Comparison of ENCODE assay signal across 13 mouse cellular contexts in genomic region chr11:108336445-108336844, GRCm38 (mm10). TPM values are rescaled to one million over a fixed set of nuclear protein-coding genes. Genes with fewer than 3 reads are reported as not detected.
DNase-seq lines count a peak whose midpoint lies in the region; ATAC-seq and TF ChIP-seq lines count a peak whose summit lies in the region.
"Had no signal": no experiment of that assay in that cellular context is flagged by ENCODE, and none has a peak within 500 bp of the region (broad histone marks: within the 10 kb centered on the region; RNA-seq: fewer than 3 reads in every experiment).

No protein-coding gene starts in this region.

- no peak for TF ChIP-seq CTCF in kidney, postnatal 0 days (IDR thresholded peaks at IDR 0.05; ENCODE audit: low read depth)
- TF ChIP-seq CTCF in CH12.LX (conservative IDR thresholded peaks at IDR 0.05 in 1 of 2, IDR thresholded peaks at IDR 0.05 in 1 of 2; ENCODE audit: low read depth in 2 of 2, low read length in 2 of 2) = no peak

- no peaks in the 10 kb centered on the region for H3K27me3 ChIP-seq in kidney, postnatal 0 days (ENCODE audit: insufficient read depth, low read length)
- H3K27me3 ChIP-seq in CH12.LX (replicated peaks) = no peaks in the 10 kb centered on the region

- peak; percentile 14; the same call in 1 of the 2 replicates for TF ChIP-seq EP300 in CH12.LX (IDR thresholded peaks at IDR 0.05; ENCODE audit: low read length)

- dilution Hi-C loops in CH12.LX (cut with MboI; ENCODE audit: extremely low pct_ligation_motif_present, extremely low pct_unique_long_range_greater_than_20kb, low sequenced_read_pairs) = no loop called here

- no peaks in the 10 kb centered on the region for H3K36me3 ChIP-seq in kidney, postnatal 0 days (ENCODE audit: insufficient read depth, low read length)
- H3K36me3 ChIP-seq in CH12.LX (replicated peaks in 1 of 2; ENCODE audit: control insufficient read depth in 1 of 2, insufficient read depth in 1 of 2, low read length in 1 of 2) = peaks cover 3 to 77% of the 10 kb centered on the region in 2 experiments
- H3K36me3 ChIP-seq: liver, embryonic 13.5 days had no signal

- H3K79me2 ChIP-seq in CH12.LX (replicated peaks; ENCODE audit: control insufficient read depth, extremely low read depth, insufficient read depth, poor library complexity, severe bottlenecking) = peaks cover 25% of the 10 kb centered on the region

- 0 out of 2 replicates have a peak, but pooled peaks cover 11% of the 10 kb centered on the region for H3K4me1 ChIP-seq in kidney, postnatal 0 days (replicated peaks; ENCODE audit: insufficient read depth, low read length)
- peaks cover 15 to 94% of the 10 kb centered on the region in 2 experiments for H3K4me1 ChIP-seq in CH12.LX (ENCODE audit: control insufficient read depth in 1 of 2, insufficient read depth in 2 of 2)

- no peak for ATAC-seq in kidney, postnatal 0 days (replicated peaks; ENCODE audit: low FRiP score, low read depth)
- ATAC-seq: hindbrain, postnatal 0 days; midbrain, embryonic 16.5 days had no signal

- H3K9me3 ChIP-seq in kidney, postnatal 0 days (replicated peaks; ENCODE audit: low read length) = no peaks in the 10 kb centered on the region
- no peaks in the 10 kb centered on the region for H3K9me3 ChIP-seq in CH12.LX (replicated peaks; ENCODE audit: low read length)
- H3K9me3 ChIP-seq: liver, embryonic 13.5 days had no signal

- DNase-seq in kidney, postnatal 0 days (ENCODE audit: low spot score) = peak; percentile 79
- no peak for DNase-seq in kidney, adult 9 months
- DNase-seq in CH12.LX (ENCODE audit: extremely low read depth) (peak; percentile 64), adipocyte (ENCODE audit: low spot score) (peak; percentile 81)
- DNase-seq in heart, postnatal 36 days = peak; percentile 5 to 22
- no peak for DNase-seq in cerebellum, postnatal 36 days
- no peak for DNase-seq in yolk sac, embryonic 10.5 days (ENCODE audit: low spot score)
- DNase-seq: adrenal gland, postnatal 10 days; cerebellum, adult 18-20 months; liver, embryonic 13.5 days; thymus, adult 18-20 months had no signal

- intact Hi-C loops in heart, postnatal 36 days (cut with DNase I) = no loop called here

- no peak overlapping the region for H3K27ac ChIP-seq in kidney, postnatal 0 days
- H3K27ac ChIP-seq in CH12.LX (ENCODE audit: insufficient read depth, low read depth) = 0 out of 2 replicates have a peak overlapping the region, but pooled peaks have one; percentile 42
- H3K27ac ChIP-seq: hindbrain, postnatal 0 days; liver, embryonic 13.5 days had no signal

- in situ Hi-C loops in CH12.LX (cut with MboI; ENCODE audit: low pct_ligation_motif_present, low pct_unique_long_range_greater_than_20kb, low sequenced_read_pairs) = no loop called here

- WGBS in kidney, postnatal 0 days = 28% methylated on average over 5 of the region's 5 CpGs

- no peak overlapping the region for H3K9ac ChIP-seq in kidney, postnatal 0 days (ENCODE audit: low read depth, low read length)
- peak overlapping the region; percentile 76 for H3K9ac ChIP-seq in CH12.LX (ENCODE audit: insufficient read depth, low read depth)
- H3K9ac ChIP-seq: liver, embryonic 13.5 days had no signal

- TF ChIP-seq POLR2A in CH12.LX (IDR thresholded peaks at IDR 0.05; ENCODE audit: low read depth, low read length) = no peak

- no peak for TF ChIP-seq RAD21 in CH12.LX (IDR thresholded peaks at IDR 0.05; ENCODE audit: low read depth, low read length)

- no peak overlapping the region for H3K4me3 ChIP-seq in kidney, postnatal 0 days (replicated peaks; ENCODE audit: low read depth, low read length)
- H3K4me3 ChIP-seq in CH12.LX (replicated peaks in 1 of 3; ENCODE audit: low read depth in 2 of 3, low read length in 2 of 3, poor library complexity in 1 of 3) = no peak overlapping the region
- H3K4me3 ChIP-seq: liver, embryonic 13.5 days had no signal

- no peak overlapping the region for H3K4me2 ChIP-seq in kidney, postnatal 0 days (ENCODE audit: low read length)
- H3K4me2 ChIP-seq in CH12.LX (ENCODE audit: insufficient read depth, low read depth, poor library complexity, severe bottlenecking) = peak overlapping the region; percentile 70
- H3K4me2 ChIP-seq: liver, embryonic 13.5 days had no signal

TF ChIP-seq in CH12.LX, 34 proteins besides CTCF, POLR2A, EP300 and RAD21:
- TF ChIP-seq MAZ (IDR thresholded peaks at IDR 0.05; ENCODE audit: low read depth, low read length) = no peak
- TF ChIP-seq BHLHE40 (IDR thresholded peaks at IDR 0.05; ENCODE audit: low read depth, low read length) = peak; percentile 18; the same call in 1 of the 2 replicates
- TF ChIP-seq ZMIZ1 (IDR thresholded peaks at IDR 0.05; ENCODE audit: low read depth, low read length) = no peak
- TF ChIP-seq ZNF384 (IDR thresholded peaks at IDR 0.05; ENCODE audit: low read depth, low read length) = peak; percentile 93
- TF ChIP-seq KAT2A (IDR thresholded peaks at IDR 0.05; ENCODE audit: insufficient replicate concordance, low read length) = no peak
- TF ChIP-seq ETS1 (conservative IDR thresholded peaks at IDR 0.05; ENCODE audit: low read depth, low read length) = 0 out of 2 replicates have a peak, but pooled peaks have one; percentile 15
- TF ChIP-seq ZKSCAN1 (IDR thresholded peaks at IDR 0.05; ENCODE audit: borderline replicate concordance, low read depth, low read length) = no peak

RNA-seq across cellular contexts. Expression of gene Apoh, which starts 6.7 kb away (rescaled TPM):
- 0.46 and 1.1 TPM in 2 replicates for polyA plus RNA-seq in kidney, postnatal 0 days (2015; fragmentation: Nextera tagmentation; extraction: Ambion mirVana)
- total RNA-seq in CH12.LX (2012; rRNA removed) (not detected in 2 replicates), CH12.LX (2014; rRNA removed) (0.95 TPM in 1 of 2 replicates, not detected in the other)
- polyA plus RNA-seq in CH12.LX (2012; ENCODE audit: insufficient read length, low read depth) = not detected in 2 replicates
- total RNA-seq in heart, postnatal 36 days (2021) = not detected
- total RNA-seq: hindbrain, postnatal 0 days had no signal

RNA-seq across cellular contexts. Expression of gene Prkca, which starts 7.3 kb away (rescaled TPM):
- 6.8 and 9.3 TPM in 2 replicates for polyA plus RNA-seq in kidney, postnatal 0 days (2015; fragmentation: Nextera tagmentation; extraction: Ambion mirVana)
- total RNA-seq in CH12.LX (2012; rRNA removed) (40.0 and 40.7 TPM in 2 replicates), CH12.LX (2014; rRNA removed) (38.3 and 43.7 TPM in 2 replicates)
- polyA plus RNA-seq in CH12.LX (2012; ENCODE audit: insufficient read length, low read depth) = 105 and 107 TPM in 2 replicates
- total RNA-seq in heart, postnatal 36 days (2021) = 10 to 100 TPM; 33.6 to 41.0 TPM

Comparison
In these comparisons a context has a peak if more than half of its experiments do, and no peak if none do; other contexts are left out.
1. DNase-seq: peak in kidney, postnatal 0 days (single experiment), CH12.LX (single experiment), adipocyte (single experiment) and heart, postnatal 36 days (2 of 2); none in kidney, adult 9 months (single experiment), cerebellum, postnatal 36 days (0 of 2) and yolk sac, embryonic 10.5 days (single experiment).